Mouse (Mus musculus): ENCODE results near the gene Sike1. TPM values are rescaled to one million over a fixed set of nuclear protein-coding genes. Genes with fewer than 3 reads are reported as not detected.

Sike1 gene
- polyA plus RNA-seq, 1 experiment from 2014 or later = 86.2 TPM

DNA sequence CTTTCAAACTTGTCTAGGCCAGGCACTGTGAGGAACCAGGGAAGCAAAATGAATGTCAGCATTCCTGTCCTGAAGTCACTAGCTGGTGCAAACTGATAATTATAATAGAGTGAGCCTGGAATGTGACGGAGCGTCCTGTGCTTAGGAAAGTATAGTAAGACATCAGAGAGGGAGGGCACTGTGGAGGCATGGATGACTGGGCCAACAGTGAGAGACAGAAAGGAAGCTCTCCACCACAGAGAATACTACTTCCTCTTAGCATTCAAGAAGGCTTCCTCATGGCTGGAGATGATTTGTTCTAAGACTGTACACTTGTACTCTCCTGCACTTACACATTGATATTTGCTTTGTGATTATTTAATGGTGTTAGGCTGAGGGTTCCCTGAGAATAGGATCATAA lies 21.8 kb downstream of the Sike1 start:
- Histone ChIP-seq H3K4me2 (ENCODE audit: low read depth) (no peak overlapping the region), H3K27me3 (ENCODE audit: control insufficient read depth, insufficient read depth, low read length) (no peaks in the 10 kb centered on the region), H3K4me1 (ENCODE audit: control insufficient read depth, insufficient read depth, low read length) (no peaks in the 10 kb centered on the region), H3K36me3 (ENCODE audit: control insufficient read depth, insufficient read depth, low read length) (no peaks in the 10 kb centered on the region), H3K9me3 (ENCODE audit: control insufficient read depth, low read length) (no peaks in the 10 kb centered on the region), H3K9ac (ENCODE audit: low read length) (no peak overlapping the region), H3K4me3 (ENCODE audit: low read depth, low read length) (no peak overlapping the region), H3K27ac (ENCODE audit: low read depth, low read length) (no peak overlapping the region)
- WGBS = 90% methylated on average over 2 of the region's 2 CpGs
- DNase-seq (ENCODE audit: low spot score) (no peak), ATAC-seq (ENCODE audit: insufficient read depth, low FRiP score, low TSS enrichment) (no peak)

GRCm38 (mm10) chr3:103019462-103019861 lies 24.0 kb downstream of the Sike1 start:
- Histone ChIP-seq H3K36me3 (ENCODE audit: control insufficient read depth, insufficient read depth, low read length) (no peaks in the 10 kb centered on the region), H3K4me3 (ENCODE audit: low read depth, low read length) (no peak overlapping the region), H3K4me2 (ENCODE audit: low read depth) (no peak overlapping the region; the same call in 1 of the 2 replicates), H3K4me1 (ENCODE audit: control insufficient read depth, insufficient read depth, low read length) (no peaks in the 10 kb centered on the region), H3K9me3 (ENCODE audit: control insufficient read depth, low read length) (no peaks in the 10 kb centered on the region), H3K9ac (ENCODE audit: low read length) (no peak overlapping the region), H3K27me3 (ENCODE audit: control insufficient read depth, insufficient read depth, low read length) (no peaks in the 10 kb centered on the region), H3K27ac (ENCODE audit: low read depth, low read length) (no peak overlapping the region)
- ATAC-seq (ENCODE audit: insufficient read depth, low FRiP score, low TSS enrichment) = no peak
- DNase-seq (ENCODE audit: low spot score) = no peak
- 93% methylated on average over 2 of the region's 2 CpGs for WGBS

GRCm38 (mm10) chr3:103020249-103020942 lies 24.9 kb downstream of the Sike1 start, which contains the start of gene Csde1:
TSS of gene Csde1 (plus strand) at chr3:103020426.
- WGBS = under 1% methylated on average over 55 of the region's 55 CpGs
- H3K9ac ChIP-seq (ENCODE audit: low read length) = peak within 1 kb of the TSS; percentile 99
- peak within 1 kb of the TSS; percentile 94 for H3K27ac ChIP-seq (ENCODE audit: low read depth, low read length)
- H3K4me3 ChIP-seq (ENCODE audit: low read depth, low read length) = peak within 1 kb of the TSS; percentile 85
- H3K4me2 ChIP-seq (ENCODE audit: low read depth) = peak within 1 kb of the TSS; percentile 76
- DNase-seq (ENCODE audit: low spot score) = peak; percentile 98
- H3K4me1 ChIP-seq (ENCODE audit: control insufficient read depth, insufficient read depth, low read length) = no peaks in the 10 kb centered on the region
- peak; percentile 91 for ATAC-seq (ENCODE audit: insufficient read depth, low FRiP score, low TSS enrichment)
- H3K36me3 ChIP-seq (ENCODE audit: control insufficient read depth, insufficient read depth, low read length) = no peaks in the 10 kb centered on the region
- H3K9me3 ChIP-seq (ENCODE audit: control insufficient read depth, low read length) = no peaks in the 10 kb centered on the region
- H3K27me3 ChIP-seq (ENCODE audit: control insufficient read depth, insufficient read depth, low read length) = no peaks in the 10 kb centered on the region

- WGBS = under 1% methylated on average over 35 of the region's 37 CpGs
These were observed 25.6 kb downstream of the Sike1 start for GRCm38 (mm10) chr3:103020943-103021638.

GRCm38 (mm10) chr3:103026174-103026573 lies 30.7 kb downstream of the Sike1 start:
- Histone ChIP-seq H3K9ac (ENCODE audit: low read length) (no peak overlapping the region), H3K9me3 (ENCODE audit: control insufficient read depth, low read length) (no peaks in the 10 kb centered on the region), H3K4me2 (ENCODE audit: low read depth) (no peak overlapping the region), H3K4me1 (ENCODE audit: control insufficient read depth, insufficient read depth, low read length) (no peaks in the 10 kb centered on the region), H3K4me3 (ENCODE audit: low read depth, low read length) (no peak overlapping the region), H3K27ac (ENCODE audit: low read depth, low read length) (no peak overlapping the region), H3K27me3 (ENCODE audit: control insufficient read depth, insufficient read depth, low read length) (no peaks in the 10 kb centered on the region), H3K36me3 (ENCODE audit: control insufficient read depth, insufficient read depth, low read length) (peaks cover 3% of the 10 kb centered on the region)
- 86% methylated on average over 1 of the region's 1 CpGs for WGBS
- ATAC-seq (ENCODE audit: insufficient read depth, low FRiP score, low TSS enrichment) (no peak), DNase-seq (ENCODE audit: low spot score) (no peak)

More at GRCm38 (mm10) chr3:103020943-103021638, 25.6 kb downstream of the Sike1 start:
- H3K9ac ChIP-seq (ENCODE audit: low read length) = peak overlapping the region; percentile 99
- H3K9me3 ChIP-seq (ENCODE audit: control insufficient read depth, low read length) = no peaks in the 10 kb centered on the region
- ATAC-seq (ENCODE audit: insufficient read depth, low FRiP score, low TSS enrichment) (peak; percentile 94), DNase-seq (ENCODE audit: low spot score) (peak; percentile 94)
- H3K4me1 ChIP-seq (ENCODE audit: control insufficient read depth, insufficient read depth, low read length) = no peaks in the 10 kb centered on the region
- no peaks in the 10 kb centered on the region for H3K36me3 ChIP-seq (ENCODE audit: control insufficient read depth, insufficient read depth, low read length)
- no peaks in the 10 kb centered on the region for H3K27me3 ChIP-seq (ENCODE audit: control insufficient read depth, insufficient read depth, low read length)
- peak overlapping the region; percentile 76 for H3K4me2 ChIP-seq (ENCODE audit: low read depth)
- peak overlapping the region; percentile 85 for H3K4me3 ChIP-seq (ENCODE audit: low read depth, low read length)
- H3K27ac ChIP-seq (ENCODE audit: low read depth, low read length) = peak overlapping the region; percentile 94

GRCm38 (mm10) chr3:103040285-103040684 lies 44.8 kb downstream of the Sike1 start:
- no peaks in the 10 kb centered on the region for H3K4me1 ChIP-seq (ENCODE audit: control insufficient read depth, insufficient read depth, low read length)
- H3K36me3 ChIP-seq (ENCODE audit: control insufficient read depth, insufficient read depth, low read length) = peaks cover 3% of the 10 kb centered on the region
- no peak overlapping the region for H3K9ac ChIP-seq (ENCODE audit: low read length)
- no peak overlapping the region for H3K4me3 ChIP-seq (ENCODE audit: low read depth, low read length)
- no peak overlapping the region for H3K4me2 ChIP-seq (ENCODE audit: low read depth)
- no peak for ATAC-seq (ENCODE audit: insufficient read depth, low FRiP score, low TSS enrichment)
- no peak for DNase-seq (ENCODE audit: low spot score)
- H3K27me3 ChIP-seq (ENCODE audit: control insufficient read depth, insufficient read depth, low read length) = no peaks in the 10 kb centered on the region
- no peaks in the 10 kb centered on the region for H3K9me3 ChIP-seq (ENCODE audit: control insufficient read depth, low read length)
- 94% methylated on average over 6 of the region's 6 CpGs for WGBS
- H3K27ac ChIP-seq (ENCODE audit: low read depth, low read length) = no peak overlapping the region

DNA sequence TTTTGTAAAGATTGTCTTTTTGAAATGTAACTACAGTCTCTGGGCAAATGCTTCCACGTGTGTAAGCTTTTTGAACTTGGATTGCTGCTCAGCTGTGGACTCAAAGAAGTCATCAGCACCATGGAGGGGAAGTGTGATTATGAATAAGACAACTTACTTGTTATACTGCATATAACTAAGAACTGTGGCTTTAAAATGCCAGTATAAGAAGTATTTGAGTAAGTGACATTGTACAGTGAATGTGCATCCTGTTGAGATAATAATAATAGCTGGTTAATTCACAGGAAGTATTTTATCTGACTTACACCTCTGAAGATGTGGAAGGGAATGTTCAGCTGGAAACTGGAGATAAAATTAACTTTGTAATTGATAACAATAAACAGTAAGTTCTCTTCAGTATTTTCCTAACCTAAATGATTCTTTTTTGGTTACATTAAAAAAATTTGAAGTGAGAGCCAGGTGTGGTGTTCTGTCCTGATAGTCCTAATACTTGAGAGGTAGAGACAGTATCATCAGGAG lies 45.4 kb downstream of the Sike1 start:
- Histone ChIP-seq H3K36me3 (ENCODE audit: control insufficient read depth, insufficient read depth, low read length) (peaks cover 3% of the 10 kb centered on the region), H3K9ac (ENCODE audit: low read length) (no peak overlapping the region), H3K4me2 (ENCODE audit: low read depth) (no peak overlapping the region), H3K27me3 (ENCODE audit: control insufficient read depth, insufficient read depth, low read length) (no peaks in the 10 kb centered on the region), H3K4me3 (ENCODE audit: low read depth, low read length) (no peak overlapping the region), H3K27ac (ENCODE audit: low read depth, low read length) (no peak overlapping the region), H3K4me1 (ENCODE audit: control insufficient read depth, insufficient read depth, low read length) (no peaks in the 10 kb centered on the region), H3K9me3 (ENCODE audit: control insufficient read depth, low read length) (no peaks in the 10 kb centered on the region)
- DNase-seq (ENCODE audit: low spot score) = no peak
- 89% methylated on average over 1 of the region's 1 CpGs for WGBS
- ATAC-seq (ENCODE audit: insufficient read depth, low FRiP score, low TSS enrichment) = no peak

- no peak overlapping the region for H3K4me2 ChIP-seq (ENCODE audit: low read depth)
- no peaks in the 10 kb centered on the region for H3K9me3 ChIP-seq (ENCODE audit: control insufficient read depth, low read length)
- DNase-seq (ENCODE audit: low spot score) (no peak), ATAC-seq (ENCODE audit: insufficient read depth, low FRiP score, low TSS enrichment) (no peak)
- no peaks in the 10 kb centered on the region; the same call in 1 of the 2 replicates for H3K4me1 ChIP-seq (ENCODE audit: control insufficient read depth, insufficient read depth, low read length)
- no peak overlapping the region for H3K4me3 ChIP-seq (ENCODE audit: low read depth, low read length)
- no peak overlapping the region for H3K9ac ChIP-seq (ENCODE audit: low read length)
- 94% methylated on average over 5 of the region's 5 CpGs for WGBS
- no peaks in the 10 kb centered on the region for H3K27me3 ChIP-seq (ENCODE audit: control insufficient read depth, insufficient read depth, low read length)
- peaks cover 10% of the 10 kb centered on the region; the same call in 1 of the 2 replicates for H3K36me3 ChIP-seq (ENCODE audit: control insufficient read depth, insufficient read depth, low read length)
- H3K27ac ChIP-seq (ENCODE audit: low read depth, low read length) = no peak overlapping the region
These were observed 60.6 kb downstream of the Sike1 start for GRCm38 (mm10) chr3:103056016-103056595.

Data from neural tube, embryonic 11.5 days (tissue).